Mouse (Mus musculus) brain, embryonic 14.5 days (tissue): ENCODE data around the gene Esr1.

Source experiments
- CTCF ChIP-seq: fragments of 200-500 bp; IDR thresholded peaks from 2 replicates; pipeline ENCODE4 v1.5.1; 2012; ENCODE audit warnings: inconsistent platforms, mild to moderate bottlenecking, moderate library complexity, borderline replicate concordance; ENCODE audit not compliant: insufficient read depth, insufficient read length; ENCODE audit errors: extremely low read depth
- POLR2A ChIP-seq: fragments of 200-500 bp; IDR thresholded peaks from 2 replicates; pipeline ENCODE4 v1.6.1; 2012; ENCODE audit warnings: mild to moderate bottlenecking, inconsistent platforms, borderline replicate concordance; ENCODE audit not compliant: poor library complexity, insufficient read depth, insufficient read length, severe bottlenecking; ENCODE audit errors: extremely low read depth

- TF ChIP-seq CTCF, result no peak
- TF ChIP-seq POLR2A, result no peak
Measured at GRCm38 (mm10) chr10:4776714-4777090, 165.3 kb downstream of the Esr1 start.
